Mouse (Mus musculus) layer of hippocampus, postnatal 14 days (tissue): ENCODE measurements around the gene Prr5. TPM values are rescaled to one million over a fixed set of nuclear protein-coding genes. Genes with fewer than 3 reads are reported as not detected.
"Not testable (repeated sequence)": the region's sequence is repeated elsewhere in the genome, so short reads cannot be mapped to it uniquely, and the experiment has no call there.

Source experiments
- DNase-seq, 2 experiments: peaks; one replicate each; pipeline ENCODE4 v3.0.0; 2021 to 2022; ENCODE audit warnings: low spot score in 2 of 2, mixed read lengths in 1 of 2
- total RNA-seq, 2 experiments: library from RNA; stranded (reverse); gene quantifications; 2 replicates each; pipeline ENCODE4 v1.2.3; 2021

The Prr5 gene
- total RNA-seq, 2 experiments from 2014 or later = 19.2 TPM

- DNase-seq = no peak
Measured at GRCm38 (mm10) chr15:84706983-84707619, 37.7 kb downstream of the Prr5 start.

GRCm38 (mm10) chr15:84712566-84713405, 43.4 kb downstream of the Prr5 start:
- no peak for DNase-seq

GRCm38 (mm10) chr15:84714730-84715129, 45.3 kb downstream of the Prr5 start:
- peak in 1 of 2 experiments; percentile 20 for DNase-seq

- DNase-seq = no peak
Measured at GRCm38 (mm10) chr15:84715132-84715531, 45.7 kb downstream of the Prr5 start.

- DNase-seq = not testable (repeated sequence)
Measured at GRCm38 (mm10) chr15:84717570-84718270, 48.3 kb downstream of the Prr5 start.

GRCm38 (mm10) chr15:84718785-84719184, 49.4 kb downstream of the Prr5 start:
- DNase-seq = no peak

- DNase-seq = no peak
Measured at GRCm38 (mm10) chr15:84719791-84720190, 50.4 kb downstream of the Prr5 start, which contains the start of gene Arhgap8. Gene Arhgap8, plus strand, starts transcription at chr15:84720052.

GRCm38 (mm10) chr15:84720291-84721204, 51.1 kb downstream of the Prr5 start:
- DNase-seq = no peak

- DNase-seq = not testable (repeated sequence)
Measured at GRCm38 (mm10) chr15:84723656-84724055, 54.2 kb downstream of the Prr5 start.

- DNase-seq = no peak
Measured at GRCm38 (mm10) chr15:84724199-84724598, 54.8 kb downstream of the Prr5 start.

- DNase-seq = peak; percentile 54 to 60
Measured at GRCm38 (mm10) chr15:84729685-84730084, 60.3 kb downstream of the Prr5 start.

GRCm38 (mm10) chr15:84730893-84731292, 61.5 kb downstream of the Prr5 start:
- DNase-seq = no peak

GRCm38 (mm10) chr15:84731676-84732424, 62.4 kb downstream of the Prr5 start:
- no peak for DNase-seq

- no peak for DNase-seq
Measured at GRCm38 (mm10) chr15:84732425-84732749, 63.0 kb downstream of the Prr5 start.

- peak in 1 of 2 experiments; percentile 13 for DNase-seq
Measured at GRCm38 (mm10) chr15:84736346-84736993, 67.0 kb downstream of the Prr5 start.

GRCm38 (mm10) chr15:84736994-84737346, 67.5 kb downstream of the Prr5 start:
- DNase-seq = no peak

- DNase-seq = no peak
Measured at GRCm38 (mm10) chr15:84738246-84738645, 68.8 kb downstream of the Prr5 start.

- no peak for DNase-seq
Measured at GRCm38 (mm10) chr15:84741573-84741972, 72.2 kb downstream of the Prr5 start.

GRCm38 (mm10) chr15:84743347-84743746, 73.9 kb downstream of the Prr5 start:
- no peak for DNase-seq

GRCm38 (mm10) chr15:84744308-84744707, 74.9 kb downstream of the Prr5 start:
- DNase-seq = no peak
